Mouse (Mus musculus) right cerebral cortex, postnatal 10 days (tissue): ENCODE results near the gene Oprm1.

ENCODE experiments used
- DNase-seq, 2 experiments: peaks; one replicate each; pipeline ENCODE4 v3.0.0; 2021; ENCODE audit warnings: low spot score in 2 of 2

The Oprm1 gene

DNA sequence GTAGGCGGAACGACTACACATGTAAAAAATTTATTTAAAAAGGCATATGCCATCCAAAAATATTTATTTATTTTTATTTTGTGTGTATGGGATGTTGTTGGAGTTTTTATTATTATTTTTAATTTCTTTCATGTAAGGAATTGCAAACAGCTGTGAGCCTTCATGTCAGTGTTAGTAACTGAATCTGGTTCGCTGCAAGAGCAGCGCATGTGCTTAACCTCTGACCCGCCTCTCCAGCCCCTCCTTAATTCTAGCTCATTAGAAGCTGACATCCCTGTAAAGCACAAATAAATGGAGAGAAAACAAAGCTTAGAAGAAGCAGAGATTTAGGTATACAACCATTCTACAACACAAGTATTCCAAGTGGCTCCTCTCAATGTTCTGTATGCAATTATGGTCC is 285.6 kb downstream of the Oprm1 start:
- DNase-seq: no peak

DNA sequence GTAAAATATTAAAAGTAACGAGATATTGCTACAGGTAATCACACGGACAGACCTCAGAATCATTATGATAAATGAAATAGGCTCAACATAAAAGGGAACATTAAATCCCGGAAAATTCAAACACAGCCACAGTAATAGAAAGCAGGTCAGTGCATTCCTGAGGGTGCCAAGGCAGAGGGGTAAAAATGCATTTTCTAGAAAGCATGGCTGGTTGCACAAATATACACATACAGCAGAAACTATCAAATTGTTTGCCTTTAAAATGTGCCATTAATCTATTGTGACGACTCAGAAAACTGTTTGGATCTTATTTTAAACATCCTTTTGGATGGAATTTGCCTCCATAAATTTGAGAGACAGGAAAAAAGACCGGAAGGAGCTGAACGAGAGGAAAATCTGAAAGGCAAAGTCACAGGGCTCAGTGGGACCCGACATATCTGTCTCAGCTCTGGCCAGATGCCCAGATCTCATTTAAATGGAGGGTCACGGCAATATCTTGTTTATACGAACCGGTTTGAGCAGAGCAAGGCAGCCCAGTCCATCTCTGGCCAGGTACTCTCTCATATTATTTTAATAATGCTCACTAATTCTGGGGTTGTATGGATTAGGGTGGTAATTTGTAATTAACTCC is 289.1 kb downstream of the Oprm1 start:
- no peak for DNase-seq

DNA sequence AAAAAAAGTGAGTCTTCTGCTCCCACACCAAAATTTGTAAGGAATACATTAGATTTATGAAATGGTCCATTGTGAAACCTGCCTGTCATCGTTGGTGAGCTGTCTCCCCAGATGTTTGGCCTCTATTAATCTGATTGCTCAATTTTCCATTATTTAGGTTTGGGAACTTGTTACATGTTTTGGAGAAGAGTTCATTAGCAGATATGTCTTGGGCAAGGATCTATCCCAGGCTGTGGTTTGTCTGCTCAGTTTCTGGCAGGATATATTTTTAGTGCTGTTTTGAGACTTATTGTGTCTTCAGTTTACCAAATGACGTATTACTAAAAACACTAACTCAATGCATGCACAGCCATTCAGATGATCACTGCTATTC is 289.6 kb downstream of the Oprm1 start:
- DNase-seq: no peak

DNA sequence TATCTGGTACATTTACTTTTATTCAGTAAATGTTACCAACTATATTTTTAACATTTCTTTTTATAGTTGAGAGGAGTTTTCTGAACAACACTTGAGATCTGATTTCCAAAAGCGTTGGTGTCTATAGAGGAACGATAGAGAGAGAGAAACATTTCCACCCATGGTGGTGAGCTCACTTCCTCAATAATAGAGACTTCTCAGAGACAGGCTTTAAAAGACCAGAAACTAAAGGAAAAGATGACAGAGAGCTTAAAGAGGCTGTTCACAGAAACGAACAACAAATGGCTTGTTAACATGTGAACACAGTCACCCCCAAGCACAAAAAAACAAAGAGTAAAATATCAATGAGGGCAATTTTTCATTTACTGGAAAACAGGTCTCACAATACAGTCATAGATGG is 291.6 kb downstream of the Oprm1 start:
- DNase-seq: no peak

DNA sequence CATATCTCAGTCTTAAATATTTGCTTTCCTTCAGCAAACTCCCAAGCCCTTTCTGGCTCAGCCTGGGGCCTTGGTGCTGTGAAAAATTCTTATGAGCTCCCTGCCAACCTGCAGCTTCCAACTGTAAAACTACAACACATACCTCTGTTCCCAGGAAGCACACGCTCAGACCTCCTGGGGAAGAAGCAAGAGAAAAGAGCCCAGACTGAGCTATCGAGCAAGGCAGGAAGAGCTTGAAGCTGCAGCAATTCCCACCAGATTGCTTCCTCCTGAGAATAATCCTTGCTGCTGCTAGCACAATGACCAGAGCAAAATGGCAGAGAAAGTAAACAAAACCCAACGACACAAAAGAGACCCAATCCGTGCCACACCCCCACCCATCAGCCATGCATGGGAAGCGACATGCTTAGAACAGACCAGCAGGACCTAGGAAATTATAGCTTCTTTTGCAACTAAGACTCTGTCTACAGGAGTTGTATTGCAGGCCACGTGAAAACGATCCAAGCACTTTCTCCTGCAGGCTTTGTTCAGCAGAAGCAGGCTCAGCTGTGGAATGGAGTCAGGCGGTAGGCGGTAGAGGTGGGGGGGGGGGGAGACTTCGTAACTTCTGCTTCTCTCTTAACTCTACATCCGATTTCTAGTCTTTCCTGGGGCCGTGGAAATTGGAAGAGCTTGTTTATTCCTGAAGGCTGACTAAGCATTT is 294.2 kb downstream of the Oprm1 start, which contains the start of gene Ipcef1:
Gene Ipcef1, minus strand, starts transcription at position 164 of the 703 bp plus-strand sequence.
- DNase-seq: no peak

DNA sequence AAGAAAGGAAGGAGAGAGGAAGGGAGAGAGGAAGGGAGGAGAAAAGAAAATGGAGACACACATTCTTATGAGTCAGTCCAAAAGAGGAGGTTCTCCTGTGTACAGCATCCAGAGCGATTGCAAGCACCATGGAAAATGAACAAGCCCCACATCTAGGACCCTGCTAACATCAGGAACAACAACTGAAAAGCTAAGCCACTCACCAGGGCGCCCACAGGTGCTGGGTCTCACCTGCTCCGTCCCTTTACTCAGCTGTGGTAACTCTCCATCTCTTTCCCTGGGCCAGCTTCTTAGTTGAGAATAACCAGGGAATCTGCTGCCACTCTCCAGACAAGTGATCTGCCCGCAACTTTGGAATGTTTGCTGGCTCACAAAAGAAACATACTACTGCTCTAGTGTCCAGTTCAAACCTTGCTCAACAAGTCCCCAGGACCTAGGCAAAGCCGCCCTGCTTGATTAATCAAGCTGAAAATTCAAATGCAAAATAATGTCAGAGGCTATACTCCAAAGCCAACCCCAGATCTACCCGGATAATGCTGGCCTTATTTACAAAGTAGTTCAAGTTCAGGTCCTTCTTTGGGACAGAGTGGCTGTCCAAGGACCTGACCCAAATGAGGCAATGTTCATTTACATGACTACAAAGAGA is 296.4 kb downstream of the Oprm1 start:
- no peak for DNase-seq

DNA sequence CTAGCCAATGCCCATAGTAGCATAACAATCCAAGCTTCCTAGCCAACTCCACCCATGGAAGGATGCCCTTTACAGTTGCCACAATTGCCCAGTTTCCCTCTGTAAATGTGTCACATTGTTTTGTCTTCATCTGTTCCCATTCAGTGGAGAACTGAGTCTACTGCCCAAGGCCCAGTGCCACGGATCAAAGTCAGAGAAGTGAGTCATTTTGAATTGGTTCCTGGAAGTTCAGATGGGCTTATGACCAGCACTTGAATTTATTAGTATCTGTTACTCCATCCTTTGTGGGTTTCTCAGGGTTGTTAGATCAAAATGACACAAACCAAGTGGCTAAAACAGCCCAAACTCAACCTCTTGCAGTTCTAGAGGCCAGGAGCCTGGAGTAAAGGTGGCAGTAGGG is 299.2 kb downstream of the Oprm1 start:
- DNase-seq: no peak

DNA sequence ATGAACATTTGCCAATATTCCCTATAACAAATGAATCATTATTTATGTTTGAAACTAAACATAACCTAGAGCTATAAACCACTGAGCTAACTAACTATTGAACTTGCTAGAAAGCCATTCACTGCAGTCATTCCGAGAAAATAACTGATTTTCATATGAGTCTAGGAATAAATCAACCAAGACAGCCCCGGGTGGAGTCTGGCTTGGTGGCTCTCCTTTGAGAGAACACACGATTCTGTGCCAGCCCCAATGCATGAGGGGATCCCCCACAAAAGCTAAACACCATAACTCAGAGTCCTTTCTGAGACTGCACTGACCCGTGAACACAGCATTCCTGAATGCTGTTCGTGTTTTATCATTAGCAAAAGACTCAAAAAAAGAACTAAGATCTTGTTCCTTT is 302.0 kb downstream of the Oprm1 start:
- DNase-seq: no peak

DNA sequence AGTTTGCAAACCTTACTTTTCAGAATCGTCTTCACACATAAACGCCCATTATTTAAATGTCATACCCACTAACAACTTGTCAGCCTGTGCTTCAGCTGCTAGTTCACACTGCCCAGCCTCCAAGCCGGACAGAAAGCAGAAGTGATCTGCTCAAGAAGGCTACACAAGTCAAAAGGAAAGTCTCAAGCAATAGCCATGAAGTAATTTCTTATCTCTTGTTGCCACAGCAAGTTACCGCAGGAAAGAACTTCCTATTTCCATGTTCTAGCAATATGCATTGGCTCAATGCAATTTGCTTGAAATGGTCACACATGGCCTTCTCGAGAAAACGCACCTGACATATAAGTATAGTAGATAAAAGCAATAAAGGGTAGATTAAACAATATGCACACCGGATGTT is 304.7 kb downstream of the Oprm1 start:
- DNase-seq: no peak

DNA sequence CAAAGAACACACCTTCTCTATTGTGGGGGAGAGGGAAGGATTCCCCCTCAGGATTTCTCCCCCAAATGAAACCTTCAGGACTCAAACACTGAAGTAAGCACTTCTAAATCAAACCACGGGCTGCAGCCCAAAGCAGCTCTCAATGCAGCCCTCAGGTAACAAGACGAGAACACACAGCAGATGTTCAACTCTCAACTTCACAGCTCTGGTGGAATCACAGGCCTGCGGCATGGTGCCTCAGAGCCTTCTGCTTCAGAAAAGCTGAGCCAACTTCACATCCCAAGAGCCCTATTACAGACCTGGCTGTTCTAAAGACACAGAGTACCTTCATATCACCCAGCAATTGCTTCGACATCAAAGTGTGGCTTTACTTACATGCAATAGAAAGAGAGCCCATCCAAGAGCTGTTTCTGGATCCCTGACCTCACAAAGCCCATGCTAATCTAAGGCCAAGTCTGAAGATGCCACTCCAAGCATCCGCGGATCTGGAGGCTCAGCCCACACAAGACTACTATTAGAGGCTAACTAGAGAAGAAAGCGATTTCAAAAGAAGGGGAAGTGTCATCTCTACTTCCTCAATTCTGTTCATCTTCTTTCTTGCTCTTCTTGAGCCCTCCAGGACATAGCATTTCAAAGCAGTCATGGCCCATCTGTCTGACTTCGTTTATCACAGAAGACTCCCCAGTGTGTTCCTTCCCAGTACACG is 305.6 kb downstream of the Oprm1 start:
- DNase-seq: no peak

DNA sequence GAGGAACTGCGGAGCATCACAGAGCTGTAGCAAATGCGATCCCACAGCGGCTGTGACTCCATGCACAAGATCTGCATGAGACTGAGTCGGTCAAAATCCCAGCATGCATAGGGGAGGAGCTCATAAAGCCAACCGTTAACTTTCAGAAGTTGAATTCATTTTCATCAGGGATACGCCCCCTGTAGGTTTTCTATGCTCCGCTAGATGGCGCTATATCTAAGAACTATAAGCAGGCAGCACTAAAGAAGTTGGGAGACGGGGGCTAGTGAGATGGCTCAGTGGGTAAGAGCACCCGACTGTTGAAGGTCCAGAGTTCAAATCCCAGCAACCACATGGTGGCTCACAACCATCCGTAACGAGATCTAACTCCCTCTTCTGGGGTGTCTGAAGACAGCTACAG is 310.3 kb downstream of the Oprm1 start:
- DNase-seq: no peak

DNA sequence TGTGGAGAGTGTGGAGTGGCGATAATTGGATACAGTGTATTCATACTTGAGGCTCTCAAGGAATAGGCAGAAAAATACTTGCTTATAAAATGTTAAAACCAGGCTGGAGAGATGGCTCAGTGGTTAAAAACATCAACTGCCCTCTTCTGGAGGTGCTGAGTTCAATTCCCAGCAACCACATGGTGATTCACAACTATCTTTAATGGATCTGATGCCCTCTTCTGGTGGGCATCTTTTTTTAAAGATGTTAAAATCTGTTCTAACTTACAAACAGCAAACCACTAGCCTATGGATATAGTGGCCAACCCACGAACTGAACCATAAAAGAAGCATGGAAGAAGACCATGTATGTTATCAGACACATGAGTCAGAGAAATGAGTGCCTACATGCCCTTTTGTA is 310.8 kb downstream of the Oprm1 start:
- DNase-seq: no peak

DNA sequence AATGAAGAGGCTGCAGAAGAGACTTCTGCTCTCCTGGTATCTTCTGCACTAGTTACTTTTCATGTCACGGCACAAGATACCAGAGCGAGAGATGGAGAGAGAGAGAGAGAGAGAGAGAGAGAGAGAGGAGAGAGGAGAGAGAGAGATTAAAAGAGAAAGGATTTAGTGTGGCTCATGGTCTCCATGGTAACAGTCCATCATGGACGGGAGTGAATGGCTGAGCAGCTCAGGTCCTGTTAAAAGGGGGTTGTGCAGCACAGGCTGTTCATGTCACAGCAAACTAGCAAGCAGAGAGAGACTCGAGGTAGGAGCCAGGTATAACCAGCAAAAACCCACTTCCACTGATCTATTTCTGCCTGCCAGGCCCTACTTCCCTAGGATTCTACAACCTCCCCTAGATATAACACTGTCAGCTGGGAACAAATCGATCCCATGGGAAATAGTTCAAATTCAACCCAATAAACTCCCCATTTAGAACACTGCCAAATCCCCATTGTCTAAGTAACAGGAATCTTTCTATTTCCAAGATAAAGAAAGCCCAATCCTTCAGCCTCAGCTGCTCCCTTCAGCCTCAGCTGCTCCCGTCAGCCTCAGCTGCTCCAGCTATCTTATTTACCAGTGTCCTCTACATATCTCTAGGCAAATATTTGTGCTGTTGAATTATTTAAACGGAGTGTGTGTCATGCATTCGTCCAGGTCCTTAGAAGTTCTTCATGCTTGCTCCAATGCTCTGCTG is 312.0 kb downstream of the Oprm1 start:
- no peak for DNase-seq

DNA sequence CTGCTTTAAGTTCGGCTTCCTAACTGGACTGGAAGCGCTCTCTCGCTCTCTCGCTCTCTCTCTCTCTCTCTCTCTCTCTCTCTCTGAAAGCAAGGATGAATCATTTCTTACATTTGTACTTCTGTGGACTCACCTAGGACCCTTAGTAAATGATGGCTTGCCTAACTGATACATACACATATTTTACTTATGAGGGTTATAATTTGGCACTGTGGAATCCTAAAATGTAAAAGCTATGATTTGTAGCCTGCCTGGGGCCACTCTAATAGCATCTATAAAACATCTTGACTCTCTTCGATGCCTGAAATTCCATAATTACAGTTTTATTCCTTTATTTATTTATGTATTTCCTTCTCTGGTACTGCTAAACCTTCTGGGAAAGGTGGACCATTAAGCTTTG is 312.6 kb downstream of the Oprm1 start:
- no peak for DNase-seq

DNA sequence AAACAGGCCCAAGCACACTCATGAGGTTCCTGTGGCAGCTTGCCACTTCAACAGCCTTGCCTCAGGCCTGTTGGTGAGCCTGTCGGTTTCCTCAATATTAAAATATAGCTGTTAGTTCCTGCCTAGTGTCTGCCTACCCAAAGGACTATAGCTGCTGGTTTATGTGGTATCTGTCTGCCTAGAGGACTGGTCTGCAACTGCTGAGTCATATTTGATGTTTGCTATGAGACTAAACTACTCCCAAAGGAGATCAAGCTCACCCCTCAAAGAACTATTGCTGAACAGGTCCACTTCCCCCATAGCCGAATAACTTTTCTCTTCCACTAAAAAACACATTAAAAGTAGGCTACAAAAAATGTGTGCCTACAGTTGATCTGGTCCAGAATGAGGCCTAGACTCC is 315.9 kb downstream of the Oprm1 start:
- no peak for DNase-seq

DNA sequence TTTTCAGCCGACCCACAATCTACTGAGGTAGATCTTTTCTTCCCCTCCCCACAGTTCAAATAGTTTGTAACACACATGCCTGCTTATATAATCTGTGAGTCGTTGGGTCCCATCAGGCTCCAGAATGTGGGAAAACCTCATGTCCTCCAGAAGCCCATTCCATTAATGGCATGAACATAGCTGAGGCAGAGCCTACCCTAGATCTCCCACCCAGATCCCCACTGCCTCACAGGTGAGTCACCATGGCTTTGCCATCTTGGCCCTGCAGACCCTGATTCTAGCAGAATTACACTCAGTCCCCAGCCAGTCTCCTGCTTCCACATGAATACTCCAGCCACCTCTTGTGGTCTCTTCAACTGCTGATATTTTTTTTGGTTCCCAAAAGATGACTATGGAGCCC is 317.4 kb downstream of the Oprm1 start:
- no peak for DNase-seq

DNA sequence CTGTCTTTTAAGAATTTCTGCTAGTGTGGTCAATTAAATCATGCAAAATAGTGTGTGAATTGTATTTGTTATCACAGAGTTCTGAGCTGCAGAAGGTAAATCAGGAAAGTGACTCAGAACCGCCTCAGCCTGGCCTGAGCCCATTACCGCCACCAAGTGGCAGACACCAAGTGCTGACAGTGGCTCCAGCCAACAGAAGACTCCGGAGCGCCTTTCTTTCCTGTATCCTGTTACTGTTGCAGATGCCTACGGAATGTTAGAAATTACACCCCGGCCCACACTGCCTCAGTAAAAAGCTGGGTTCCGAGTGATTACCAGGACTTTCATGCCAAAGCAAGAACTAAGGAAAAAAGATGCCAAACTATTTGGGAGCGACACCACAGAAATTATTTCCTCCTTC is 317.9 kb downstream of the Oprm1 start:
- peak; percentile 87 for DNase-seq

DNA sequence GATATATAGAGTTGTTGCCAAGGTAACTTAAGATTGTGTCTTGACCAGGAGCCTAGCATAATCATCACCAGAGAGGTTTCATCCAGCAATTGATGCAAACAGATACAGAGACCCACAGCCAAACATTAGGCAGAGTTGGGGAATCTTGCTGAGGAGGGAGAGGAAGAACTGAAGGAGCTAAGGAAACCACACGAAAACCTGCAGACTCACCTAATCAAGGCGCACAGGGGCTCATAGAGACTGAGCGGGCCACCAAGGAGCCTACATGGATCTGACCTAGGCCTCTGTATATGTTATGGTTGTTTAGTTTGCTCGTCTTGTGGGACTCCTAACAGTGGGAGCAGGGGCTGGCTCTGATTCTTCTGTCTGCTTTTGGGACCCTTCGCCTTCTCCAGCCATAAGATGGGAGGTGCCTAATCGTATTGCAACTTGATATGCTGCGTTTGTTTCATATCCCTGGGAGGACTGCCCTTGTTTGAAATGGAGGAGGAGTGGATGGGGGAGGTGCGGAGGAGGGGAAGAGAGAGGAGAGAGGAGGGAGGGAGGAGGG is 318.4 kb downstream of the Oprm1 start:
- no peak for DNase-seq

DNA sequence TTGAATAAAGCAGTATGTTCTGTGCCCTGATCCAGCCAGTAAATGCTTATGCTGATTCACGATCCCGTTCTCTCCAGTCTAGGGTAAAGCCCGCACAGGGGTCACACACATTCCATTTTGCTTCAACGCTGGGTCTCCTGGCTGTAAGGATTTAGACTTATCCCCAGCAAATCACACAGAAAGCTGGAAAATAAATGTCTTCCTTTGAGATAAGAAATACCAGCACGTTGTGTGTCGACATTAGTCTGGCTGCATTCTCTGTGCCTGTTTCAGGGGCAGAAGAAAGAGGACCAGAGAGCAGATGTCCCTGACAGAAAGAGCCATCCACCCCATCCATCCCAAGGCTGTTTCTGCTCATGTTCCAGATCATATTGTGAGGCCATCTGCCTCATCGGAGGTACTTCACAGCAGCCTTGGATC is 319.1 kb downstream of the Oprm1 start:
- no peak for DNase-seq

DNA sequence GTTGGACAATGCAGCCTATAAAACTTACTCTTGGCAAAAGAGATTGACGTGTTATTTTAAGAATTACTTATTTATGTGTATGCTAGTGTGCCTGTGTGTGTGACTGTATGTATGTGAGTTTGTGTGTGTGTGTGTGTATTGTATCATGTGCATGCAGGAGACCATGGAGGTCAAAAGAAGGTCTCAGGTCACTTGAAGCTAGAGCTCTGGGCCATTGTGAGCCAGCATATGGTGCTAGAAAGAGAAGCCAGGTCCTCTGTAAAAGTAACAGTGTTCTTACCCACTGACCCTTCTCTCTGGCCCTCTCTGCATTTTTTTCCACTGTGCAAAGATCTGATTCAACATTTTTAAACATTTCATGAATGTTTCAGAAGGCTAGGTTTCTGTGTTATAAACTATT is 319.7 kb downstream of the Oprm1 start:
- DNase-seq: no peak
